Mouse (Mus musculus): ENCODE data around the gene Orc2. TPM values are rescaled to one million over a fixed set of nuclear protein-coding genes. Genes with fewer than 3 reads are reported as not detected.

Gene Orc2
- total and polyA plus RNA-seq, 2 experiments from 2014 or later, result 21.6 to 68.5 TPM

- 90% methylated on average over 3 of the region's 3 CpGs for WGBS
- ATAC-seq (no peak), DNase-seq (no peak)
- no peak overlapping the region; the same call in 1 of the 2 replicates for H3K4me2 ChIP-seq (ENCODE audit: low read depth)
- TF ChIP-seq CTCF (IDR thresholded peaks at IDR 0.05; ENCODE audit: low read depth), result no peak
- H3K9ac ChIP-seq, result no peak overlapping the region
- H3K4me1 ChIP-seq (ENCODE audit: insufficient read depth), result peaks cover 7% of the 10 kb centered on the region
- no peaks in the 10 kb centered on the region for H3K9me3 ChIP-seq (ENCODE audit: low read length)
- peaks cover 15% of the 10 kb centered on the region for H3K36me3 ChIP-seq (ENCODE audit: insufficient read depth)
- no peak overlapping the region for H3K27ac ChIP-seq (ENCODE audit: low read depth, low read length)
- H3K27me3 ChIP-seq (ENCODE audit: insufficient read depth, low read length), result no peaks in the 10 kb centered on the region
- H3K4me3 ChIP-seq (ENCODE audit: low read depth, low read length), result no peak overlapping the region
Observed at GRCm38 (mm10) chr1:58424551-58424950, 80.4 kb downstream of the Orc2 start.

- peaks cover 23% of the 10 kb centered on the region for H3K36me3 ChIP-seq (ENCODE audit: insufficient read depth)
- H3K27me3 ChIP-seq (ENCODE audit: insufficient read depth, low read length), result no peaks in the 10 kb centered on the region
- H3K9ac ChIP-seq, result peak within 1 kb of the TSS; percentile 99
- 1% methylated on average over 79 of the region's 79 CpGs for WGBS
- TF ChIP-seq CTCF (IDR thresholded peaks at IDR 0.05; ENCODE audit: low read depth), result no peak
- H3K9me3 ChIP-seq (ENCODE audit: low read length), result no peaks in the 10 kb centered on the region
- peak within 1 kb of the TSS; percentile 100 for H3K27ac ChIP-seq (ENCODE audit: low read depth, low read length)
- peak within 1 kb of the TSS; percentile 85 for H3K4me3 ChIP-seq (ENCODE audit: low read depth, low read length)
- DNase-seq, result peak; percentile 97
- peaks cover 7% of the 10 kb centered on the region for H3K4me1 ChIP-seq (ENCODE audit: insufficient read depth)
- H3K4me2 ChIP-seq (ENCODE audit: low read depth), result peak within 1 kb of the TSS; percentile 60
- peak; percentile 91 for ATAC-seq
Observed at GRCm38 (mm10) chr1:58423371-58424248, 81.3 kb downstream of the Orc2 start, which contains the start of gene Clk1. Clk1 (minus strand) TSS chr1:58424066.

GRCm38 (mm10) chr1:58422879-58423278 is 82.0 kb downstream of the Orc2 start:
- H3K9me3 ChIP-seq (ENCODE audit: low read length), result no peaks in the 10 kb centered on the region
- no peak for TF ChIP-seq CTCF (IDR thresholded peaks at IDR 0.05; ENCODE audit: low read depth)
- 6% methylated on average over 13 of the region's 13 CpGs for WGBS

GRCm38 (mm10) chr1:58420961-58421360 is 83.9 kb downstream of the Orc2 start:
- no peak for DNase-seq

More at GRCm38 (mm10) chr1:58422879-58423278, 82.0 kb downstream of the Orc2 start:
- peak overlapping the region; percentile 100 for H3K27ac ChIP-seq (ENCODE audit: low read depth, low read length)
- peak overlapping the region; percentile 99 for H3K9ac ChIP-seq
- peak overlapping the region; percentile 85 for H3K4me3 ChIP-seq (ENCODE audit: low read depth, low read length)
- no peaks in the 10 kb centered on the region for H3K27me3 ChIP-seq (ENCODE audit: insufficient read depth, low read length)
- H3K36me3 ChIP-seq (ENCODE audit: insufficient read depth), result peaks cover 30% of the 10 kb centered on the region
- DNase-seq (peak; percentile 73), ATAC-seq (peak; percentile 62)
- H3K4me1 ChIP-seq (ENCODE audit: insufficient read depth), result peaks cover 7% of the 10 kb centered on the region
- peak overlapping the region; percentile 60 for H3K4me2 ChIP-seq (ENCODE audit: low read depth)

GRCm38 (mm10) chr1:58420032-58420431 is 84.9 kb downstream of the Orc2 start:
- DNase-seq (no peak), ATAC-seq (no peak)
- no peak overlapping the region for H3K27ac ChIP-seq (ENCODE audit: low read depth, low read length)
- H3K27me3 ChIP-seq (ENCODE audit: insufficient read depth, low read length), result no peaks in the 10 kb centered on the region
- 83% methylated on average over 10 of the region's 10 CpGs for WGBS
- no peaks in the 10 kb centered on the region for H3K9me3 ChIP-seq (ENCODE audit: low read length)
- H3K4me1 ChIP-seq (ENCODE audit: insufficient read depth), result peaks cover 7% of the 10 kb centered on the region
- H3K9ac ChIP-seq, result no peak overlapping the region; the same call in 1 of the 2 replicates
- no peak overlapping the region for H3K4me3 ChIP-seq (ENCODE audit: low read depth, low read length)
- H3K36me3 ChIP-seq (ENCODE audit: insufficient read depth), result peaks cover 54% of the 10 kb centered on the region
- no peak overlapping the region for H3K4me2 ChIP-seq (ENCODE audit: low read depth)
- TF ChIP-seq CTCF (IDR thresholded peaks at IDR 0.05; ENCODE audit: low read depth), result no peak

More at GRCm38 (mm10) chr1:58420961-58421360, 83.9 kb downstream of the Orc2 start:
- TF ChIP-seq CTCF (IDR thresholded peaks at IDR 0.05; ENCODE audit: low read depth), result no peak
- Histone ChIP-seq H3K27me3 (ENCODE audit: insufficient read depth, low read length) (no peaks in the 10 kb centered on the region), H3K4me1 (ENCODE audit: insufficient read depth) (peaks cover 7% of the 10 kb centered on the region), H3K9ac (no peak overlapping the region), H3K27ac (ENCODE audit: low read depth, low read length) (no peak overlapping the region), H3K9me3 (ENCODE audit: low read length) (no peaks in the 10 kb centered on the region), H3K36me3 (ENCODE audit: insufficient read depth) (peaks cover 47% of the 10 kb centered on the region), H3K4me3 (ENCODE audit: low read depth, low read length) (no peak overlapping the region), H3K4me2 (ENCODE audit: low read depth) (no peak overlapping the region)
- WGBS, result 67% methylated on average over 7 of the region's 7 CpGs
- ATAC-seq, result no peak

GRCm38 (mm10) chr1:58416048-58416447 is 88.9 kb downstream of the Orc2 start:
- Histone ChIP-seq H3K27ac (ENCODE audit: low read depth, low read length) (no peak overlapping the region), H3K4me2 (ENCODE audit: low read depth) (no peak overlapping the region), H3K4me3 (ENCODE audit: low read depth, low read length) (no peak overlapping the region), H3K27me3 (ENCODE audit: insufficient read depth, low read length) (no peaks in the 10 kb centered on the region), H3K9me3 (ENCODE audit: low read length) (no peaks in the 10 kb centered on the region), H3K36me3 (ENCODE audit: insufficient read depth) (peaks cover 81% of the 10 kb centered on the region), H3K9ac (no peak overlapping the region), H3K4me1 (ENCODE audit: insufficient read depth) (peaks cover 3% of the 10 kb centered on the region; the same call in 1 of the 2 replicates)
- ATAC-seq (no peak), DNase-seq (no peak)
- no peak for TF ChIP-seq CTCF (IDR thresholded peaks at IDR 0.05; ENCODE audit: low read depth)
- 80% methylated on average over 2 of the region's 2 CpGs for WGBS

GRCm38 (mm10) chr1:58415442-58415841 is 89.5 kb downstream of the Orc2 start:
- no peaks in the 10 kb centered on the region for H3K9me3 ChIP-seq (ENCODE audit: low read length)
- H3K27ac ChIP-seq (ENCODE audit: low read depth, low read length), result no peak overlapping the region
- peak; percentile 47; the same call in 1 of the 2 replicates for ATAC-seq
- no peak for DNase-seq
- no peak overlapping the region for H3K4me2 ChIP-seq (ENCODE audit: low read depth)
- H3K36me3 ChIP-seq (ENCODE audit: insufficient read depth), result peaks cover 84% of the 10 kb centered on the region
- TF ChIP-seq CTCF (IDR thresholded peaks at IDR 0.05; ENCODE audit: low read depth), result peak; percentile 30; the same call in 1 of the 2 replicates
- 27% methylated on average over 1 of the region's 1 CpGs for WGBS
- H3K4me1 ChIP-seq (ENCODE audit: insufficient read depth), result peaks cover 3% of the 10 kb centered on the region; the same call in 1 of the 2 replicates
- H3K4me3 ChIP-seq (ENCODE audit: low read depth, low read length), result no peak overlapping the region
- H3K9ac ChIP-seq, result no peak overlapping the region
- H3K27me3 ChIP-seq (ENCODE audit: insufficient read depth, low read length), result no peaks in the 10 kb centered on the region

Other genes with a start within 250 kb of the Orc2 start
- 0.05 TPM in 1 of 2 replicates, not detected in the other for gene Aox2, start 226.8 kb downstream of the Orc2 start, total RNA-seq (2014; rRNA removed)
- not detected in 2 replicates for gene Aox2, start 226.8 kb downstream of the Orc2 start, polyA plus RNA-seq (2015; fragmentation: Nextera tagmentation; extraction: Ambion mirVana)
- gene Bzw1, start 112.2 kb downstream of the Orc2 start, total RNA-seq (2014; rRNA removed), result 322 and 340 TPM in 2 replicates
- 344 and 354 TPM in 2 replicates for gene Bzw1, start 112.2 kb downstream of the Orc2 start, polyA plus RNA-seq (2015; fragmentation: Nextera tagmentation; extraction: Ambion mirVana)
- gene Clk1, start 81.0 kb downstream of the Orc2 start, total RNA-seq (2014; rRNA removed), result 121 and 143 TPM in 2 replicates
- 62.6 and 86.0 TPM in 2 replicates for gene Clk1, start 81.0 kb downstream of the Orc2 start, polyA plus RNA-seq (2015; fragmentation: Nextera tagmentation; extraction: Ambion mirVana)
- 41.6 and 46.8 TPM in 2 replicates for gene Nif3l1, start 60.0 kb downstream of the Orc2 start, total RNA-seq (2014; rRNA removed)
- gene Nif3l1, start 60.0 kb downstream of the Orc2 start, polyA plus RNA-seq (2015; fragmentation: Nextera tagmentation; extraction: Ambion mirVana), result 41.5 and 48.5 TPM in 2 replicates
- 29.0 and 48.5 TPM in 2 replicates for gene Ppil3, start 59.6 kb downstream of the Orc2 start, total RNA-seq (2014; rRNA removed)
- gene Ppil3, start 59.6 kb downstream of the Orc2 start, polyA plus RNA-seq (2015; fragmentation: Nextera tagmentation; extraction: Ambion mirVana), result 53.5 and 55.4 TPM in 2 replicates
- 19.3 and 25.4 TPM in 2 replicates for gene Fam126b, start 81.2 kb upstream of the Orc2 start, total RNA-seq (2014; rRNA removed)
- gene Fam126b, start 81.2 kb upstream of the Orc2 start, polyA plus RNA-seq (2015; fragmentation: Nextera tagmentation; extraction: Ambion mirVana), result 5.4 and 12.5 TPM in 2 replicates
- gene Ndufb3, start 81.3 kb upstream of the Orc2 start, total RNA-seq (2014; rRNA removed), result 98.4 and 118 TPM in 2 replicates
- 198 and 249 TPM in 2 replicates for gene Ndufb3, start 81.3 kb upstream of the Orc2 start, polyA plus RNA-seq (2015; fragmentation: Nextera tagmentation; extraction: Ambion mirVana)
- 0.15 TPM in 1 of 2 replicates, not detected in the other for gene Als2cr12, start 190.9 kb upstream of the Orc2 start, total RNA-seq (2014; rRNA removed)
- 0.12 TPM in 1 of 2 replicates, not detected in the other for gene Als2cr12, start 190.9 kb upstream of the Orc2 start, polyA plus RNA-seq (2015; fragmentation: Nextera tagmentation; extraction: Ambion mirVana)
- gene Cflar, start 206.4 kb upstream of the Orc2 start, total RNA-seq (2014; rRNA removed), result 24.5 and 35.4 TPM in 2 replicates
- 20.2 and 21.2 TPM in 2 replicates for gene Cflar, start 206.4 kb upstream of the Orc2 start, polyA plus RNA-seq (2015; fragmentation: Nextera tagmentation; extraction: Ambion mirVana)